Mouse (Mus musculus) brain, embryonic 14.5 days (tissue): ENCODE measurements around the gene Ttc9.

Source experiments
- CTCF ChIP-seq: fragments of 200-500 bp; IDR thresholded peaks from 2 replicates; pipeline ENCODE4 v1.5.1; 2012; ENCODE audit warnings: inconsistent platforms, mild to moderate bottlenecking, moderate library complexity, borderline replicate concordance; ENCODE audit not compliant: insufficient read depth, insufficient read length; ENCODE audit errors: extremely low read depth
- POLR2A ChIP-seq: fragments of 200-500 bp; IDR thresholded peaks from 2 replicates; pipeline ENCODE4 v1.6.1; 2012; ENCODE audit warnings: mild to moderate bottlenecking, inconsistent platforms, borderline replicate concordance; ENCODE audit not compliant: poor library complexity, insufficient read depth, insufficient read length, severe bottlenecking; ENCODE audit errors: extremely low read depth

DNA sequence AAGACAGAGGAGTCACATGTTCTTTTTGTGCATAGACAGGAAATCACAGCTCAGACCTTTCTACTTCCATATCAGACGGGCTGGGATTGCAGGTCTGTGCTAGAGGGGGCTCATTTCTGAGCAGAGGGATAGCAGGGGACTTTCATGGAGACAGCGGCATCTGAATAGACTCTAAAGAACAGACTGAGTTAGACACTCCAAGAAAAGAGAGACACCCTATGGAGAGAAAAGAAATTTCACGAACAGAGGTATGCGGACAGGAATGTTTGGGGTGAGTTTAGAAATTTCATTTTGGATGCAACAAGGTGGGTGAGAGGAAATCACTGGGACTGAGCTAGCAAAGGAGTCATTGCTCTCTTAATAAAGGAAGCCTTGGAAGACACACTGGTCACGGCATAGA is 56.8 kb downstream of the Ttc9 start:
- no peak for TF ChIP-seq CTCF
- no peak for TF ChIP-seq POLR2A
